Mouse (Mus musculus) kidney, embryonic 14.5 days (tissue): ENCODE data around the gene Asic2. TPM values are rescaled to one million over a fixed set of nuclear protein-coding genes. Genes with fewer than 3 reads are reported as not detected.

ENCODE experiments used
- ATAC-seq: fragments of 200-750 bp; cut with Nextera tagmentation; 2 replicates; pipeline ENCODE4 v1.8.0; 2017; ENCODE audit warnings: moderate number of reproducible peaks, mild to moderate bottlenecking, moderate TSS enrichment, moderate library complexity; ENCODE audit not compliant: low FRiP score, low TSS enrichment
- H3K27ac ChIP-seq: fragments of 300-500 bp; sonication (generic); 2 replicates; pipeline ENCODE4 v1.5.1; 2014; ENCODE audit warnings: low read depth, mild to moderate bottlenecking, low read length, moderate library complexity, mixed read lengths
- H3K27me3 ChIP-seq: fragments of 300-500 bp; sonication (generic); 2 replicates; pipeline ENCODE4 v1.6.1; 2014; ENCODE audit warnings: mild to moderate bottlenecking, low read length; ENCODE audit not compliant: control insufficient read depth, insufficient read depth
- H3K36me3 ChIP-seq: fragments of 300-500 bp; sonication (generic); 2 replicates; pipeline ENCODE4 v1.6.1; 2014; ENCODE audit warnings: low read length, mixed read lengths; ENCODE audit not compliant: control insufficient read depth, insufficient read depth
- H3K4me1 ChIP-seq: fragments of 300-500 bp; sonication (generic); 2 replicates; pipeline ENCODE4 v1.6.1; 2014; ENCODE audit warnings: low read length, mixed read lengths; ENCODE audit not compliant: control insufficient read depth, insufficient read depth
- H3K4me2 ChIP-seq: fragments of 300-500 bp; sonication (generic); replicated peaks from 2 replicates; pipeline ENCODE4 v1.6.1; 2014; ENCODE audit warnings: low read depth, mild to moderate bottlenecking, low read length
- H3K4me3 ChIP-seq: fragments of 300-500 bp; sonication (generic); 2 replicates; pipeline ENCODE4 v1.5.1; 2014; ENCODE audit warnings: mild to moderate bottlenecking, low read length
- H3K9ac ChIP-seq: fragments of 300-500 bp; sonication (generic); 2 replicates; pipeline ENCODE4 v1.6.1; 2014; ENCODE audit warnings: low read depth, mild to moderate bottlenecking, low read length, moderate library complexity
- H3K9me3 ChIP-seq: fragments of 300-500 bp; sonication (generic); 2 replicates; pipeline ENCODE4 v1.6.1; 2016; ENCODE audit warnings: low read length; ENCODE audit not compliant: control insufficient read depth
- WGBS: fragments of 180-500 bp; shearing (Covaris S2); extraction: QIAGEN DNeasy Blood & Tissue Kit; methylation state at CpG from one replicate; pipeline ENCODE4 v1.1.7; 2014; 5-methylcytosine and 5-hydroxymethylcytosine counted together
- polyA plus RNA-seq: library from polyadenylated mRNA; unstranded; fragments of >200 nt; fragmentation: Nextera tagmentation; extraction: Ambion mirVana; gene quantifications from 2 replicates; pipeline ENCODE4 v1.2.1, GENCODE M21; 2014

Asic2 gene
- polyA plus RNA-seq, 1 experiment from 2014 or later = 3.4 TPM

GRCm38 (mm10) chr11:81999469-81999868 lies 31.2 kb upstream of the Asic2 start:
- H3K27ac ChIP-seq = no peak overlapping the region
- no peak overlapping the region for H3K9ac ChIP-seq
- no peak overlapping the region for H3K4me2 ChIP-seq
- H3K4me3 ChIP-seq = no peak overlapping the region
- WGBS = 83% methylated on average over 4 of the region's 4 CpGs
- no peaks in the 10 kb centered on the region for H3K36me3 ChIP-seq
- H3K9me3 ChIP-seq = no peaks in the 10 kb centered on the region
- H3K4me1 ChIP-seq = no peaks in the 10 kb centered on the region
- H3K27me3 ChIP-seq = no peaks in the 10 kb centered on the region
- ATAC-seq = no peak

GRCm38 (mm10) chr11:81998646-81999045 lies 30.4 kb upstream of the Asic2 start:
- Histone ChIP-seq H3K36me3 (no peaks in the 10 kb centered on the region), H3K4me3 (no peak overlapping the region), H3K9ac (no peak overlapping the region), H3K4me2 (no peak overlapping the region), H3K4me1 (no peaks in the 10 kb centered on the region), H3K27ac (no peak overlapping the region), H3K27me3 (no peaks in the 10 kb centered on the region), H3K9me3 (no peaks in the 10 kb centered on the region)
- WGBS = 89% methylated on average over 3 of the region's 3 CpGs
- ATAC-seq = no peak

- no peaks in the 10 kb centered on the region for H3K36me3 ChIP-seq
- WGBS = 80% methylated on average over 5 of the region's 5 CpGs
- H3K9me3 ChIP-seq = no peaks in the 10 kb centered on the region
- no peak overlapping the region for H3K27ac ChIP-seq
- ATAC-seq = no peak
- no peak overlapping the region for H3K9ac ChIP-seq
- no peaks in the 10 kb centered on the region for H3K4me1 ChIP-seq
- H3K4me3 ChIP-seq = no peak overlapping the region
- no peak overlapping the region for H3K4me2 ChIP-seq
- H3K27me3 ChIP-seq = no peaks in the 10 kb centered on the region
These were observed 28.8 kb upstream of the Asic2 start for GRCm38 (mm10) chr11:81997085-81997484.

GRCm38 (mm10) chr11:81996172-81996841 lies 28.1 kb upstream of the Asic2 start:
- Histone ChIP-seq H3K4me3 (no peak overlapping the region), H3K27ac (no peak overlapping the region), H3K9me3 (no peaks in the 10 kb centered on the region), H3K4me1 (no peaks in the 10 kb centered on the region), H3K27me3 (no peaks in the 10 kb centered on the region), H3K36me3 (no peaks in the 10 kb centered on the region), H3K9ac (no peak overlapping the region), H3K4me2 (no peak overlapping the region)
- no peak for ATAC-seq
- 63% methylated on average over 10 of the region's 10 CpGs for WGBS

- H3K27ac ChIP-seq = no peak overlapping the region
- no peaks in the 10 kb centered on the region for H3K27me3 ChIP-seq
- H3K4me1 ChIP-seq = 0 out of 2 replicates have a peak, but pooled peaks cover 9% of the 10 kb centered on the region
- no peaks in the 10 kb centered on the region for H3K9me3 ChIP-seq
- no peak for ATAC-seq
- no peak overlapping the region for H3K4me2 ChIP-seq
- no peak overlapping the region for H3K4me3 ChIP-seq
- no peak overlapping the region for H3K9ac ChIP-seq
- no peaks in the 10 kb centered on the region for H3K36me3 ChIP-seq
- WGBS = 40% methylated on average over 5 of the region's 5 CpGs
These were observed 14.9 kb upstream of the Asic2 start for GRCm38 (mm10) chr11:81983146-81983545.

GRCm38 (mm10) chr11:81982191-81982590 lies 13.9 kb upstream of the Asic2 start:
- Histone ChIP-seq H3K27ac (no peak overlapping the region), H3K4me2 (no peak overlapping the region)
- peak; percentile 60; the same call in 1 of the 2 replicates for ATAC-seq

GRCm38 (mm10) chr11:81974577-81974976 lies 6.3 kb upstream of the Asic2 start:
- no peak overlapping the region for H3K9ac ChIP-seq
- no peaks in the 10 kb centered on the region for H3K4me1 ChIP-seq
- no peak overlapping the region for H3K4me2 ChIP-seq
- no peaks in the 10 kb centered on the region for H3K36me3 ChIP-seq
- H3K9me3 ChIP-seq = no peaks in the 10 kb centered on the region
- peaks cover 5% of the 10 kb centered on the region for H3K27me3 ChIP-seq
- no peak overlapping the region for H3K27ac ChIP-seq
- 21% methylated on average over 5 of the region's 5 CpGs for WGBS
- no peak for ATAC-seq
- no peak overlapping the region for H3K4me3 ChIP-seq

More at GRCm38 (mm10) chr11:81982191-81982590, 13.9 kb upstream of the Asic2 start:
- H3K9ac ChIP-seq = no peak overlapping the region
- H3K4me1 ChIP-seq = 0 out of 2 replicates have a peak, but pooled peaks cover 9% of the 10 kb centered on the region
- 4% methylated on average over 11 of the region's 11 CpGs for WGBS
- H3K27me3 ChIP-seq = no peaks in the 10 kb centered on the region
- no peak overlapping the region for H3K4me3 ChIP-seq
- H3K9me3 ChIP-seq = no peaks in the 10 kb centered on the region
- H3K36me3 ChIP-seq = no peaks in the 10 kb centered on the region

- H3K9me3 ChIP-seq = no peaks in the 10 kb centered on the region
- no peaks in the 10 kb centered on the region for H3K36me3 ChIP-seq
- peaks cover 12% of the 10 kb centered on the region for H3K27me3 ChIP-seq
- 47% methylated on average over 5 of the region's 5 CpGs for WGBS
- H3K4me3 ChIP-seq = no peak overlapping the region
- no peak overlapping the region for H3K27ac ChIP-seq
- H3K4me1 ChIP-seq = no peaks in the 10 kb centered on the region
- no peak for ATAC-seq
- H3K9ac ChIP-seq = no peak overlapping the region
- no peak overlapping the region for H3K4me2 ChIP-seq
These were observed 5.4 kb upstream of the Asic2 start for GRCm38 (mm10) chr11:81973699-81974098.

GRCm38 (mm10) chr11:81972044-81972443 lies 3.8 kb upstream of the Asic2 start:
- Histone ChIP-seq H3K4me3 (no peak overlapping the region), H3K9me3 (no peaks in the 10 kb centered on the region), H3K27ac (no peak overlapping the region), H3K36me3 (no peaks in the 10 kb centered on the region), H3K27me3 (peaks cover 29% of the 10 kb centered on the region), H3K9ac (no peak overlapping the region), H3K4me2 (no peak overlapping the region), H3K4me1 (no peaks in the 10 kb centered on the region)
- WGBS = 63% methylated on average over 3 of the region's 3 CpGs
- no peak for ATAC-seq
